Mouse (Mus musculus): ENCODE measurements around the gene Hrh1. TPM values are rescaled to one million over a fixed set of nuclear protein-coding genes. Genes with fewer than 3 reads are reported as not detected.

The Hrh1 gene
- total and polyA plus RNA-seq, 3 experiments = not detected

DNA sequence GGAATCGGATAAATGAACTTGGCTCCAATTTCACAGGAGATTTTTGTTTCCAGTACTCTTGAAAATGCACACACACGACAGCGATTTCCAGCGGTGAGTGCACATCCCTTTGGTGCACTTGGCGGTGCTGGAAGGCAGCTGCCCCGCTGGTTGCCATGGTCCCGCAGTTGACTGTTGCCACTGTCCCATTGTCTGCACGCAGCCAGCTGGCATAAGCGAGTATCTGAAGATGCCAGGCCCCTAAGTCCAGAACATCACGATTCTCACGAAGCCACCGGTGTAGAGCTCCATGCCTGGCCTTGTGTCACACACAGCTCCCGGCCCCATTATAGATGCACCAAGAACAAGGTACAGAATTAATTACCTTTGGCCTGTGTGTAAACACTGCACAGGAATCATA lies 29.9 kb downstream of the Hrh1 start:
- Histone ChIP-seq H3K79me2 (replicated peaks; ENCODE audit: control insufficient read depth, extremely low read depth, insufficient read depth, poor library complexity, severe bottlenecking) (no peaks in the 10 kb centered on the region), H3K4me1 (ENCODE audit: control insufficient read depth in 1 of 2, insufficient read depth in 2 of 2) (no peaks in the 10 kb centered on the region), H3K27me3 (replicated peaks) (peaks cover 90% of the 10 kb centered on the region), H3K27ac (ENCODE audit: insufficient read depth, low read depth) (no peak overlapping the region), H3K36me3 (replicated peaks in 1 of 2; ENCODE audit: control insufficient read depth in 1 of 2, insufficient read depth in 1 of 2, low read length in 1 of 2) (no peaks in the 10 kb centered on the region), H3K4me3 (replicated peaks in 1 of 3; ENCODE audit: low read depth in 2 of 3, low read length in 2 of 3, poor library complexity in 1 of 3) (no peak overlapping the region), H3K4me2 (ENCODE audit: insufficient read depth, low read depth, poor library complexity, severe bottlenecking) (no peak overlapping the region), H3K9ac (ENCODE audit: insufficient read depth, low read depth) (no peak overlapping the region), H3K9me3 (replicated peaks; ENCODE audit: low read length) (no peaks in the 10 kb centered on the region)
- DNase-seq (ENCODE audit: extremely low read depth) = no peak
- dilution Hi-C loops (cut with MboI; ENCODE audit: extremely low pct_ligation_motif_present, extremely low pct_unique_long_range_greater_than_20kb, low sequenced_read_pairs) = no loop called here
- no peak for TF ChIP-seq TBP (conservative IDR thresholded peaks at IDR 0.05; ENCODE audit: low read depth, low read length)
- TF ChIP-seq BHLHE40 (IDR thresholded peaks at IDR 0.05; ENCODE audit: low read depth, low read length) = no peak
- TF ChIP-seq MYC (IDR thresholded peaks at IDR 0.05; ENCODE audit: low read depth, low read length) = no peak
- TF ChIP-seq POLR2AphosphoS2 (IDR thresholded peaks at IDR 0.05; ENCODE audit: low read depth, low read length) = no peak
- TF ChIP-seq JUN (IDR thresholded peaks at IDR 0.05; ENCODE audit: insufficient read depth, low read depth, low read length) = no peak
- no peak for TF ChIP-seq ZNF384 (IDR thresholded peaks at IDR 0.05; ENCODE audit: low read depth, low read length)
- no peak for TF ChIP-seq CHD1 (IDR thresholded peaks at IDR 0.05; ENCODE audit: low read depth, low read length)
- TF ChIP-seq GABPA (IDR thresholded peaks at IDR 0.05; ENCODE audit: insufficient replicate concordance, low read depth, low read length) = no peak
- no peak for TF ChIP-seq RCOR1 (conservative IDR thresholded peaks at IDR 0.05; ENCODE audit: low read depth, low read length)
- TF ChIP-seq ZMIZ1 (IDR thresholded peaks at IDR 0.05; ENCODE audit: low read depth, low read length) = no peak
- TF ChIP-seq ZC3H11A (IDR thresholded peaks at IDR 0.05; ENCODE audit: low read depth, low read length) = no peak
- TF ChIP-seq SIN3A (IDR thresholded peaks at IDR 0.05; ENCODE audit: low read length) = no peak
- TF ChIP-seq SMC3 (IDR thresholded peaks at IDR 0.05; ENCODE audit: low read depth, low read length) = no peak
- no peak for TF ChIP-seq CTCF (conservative IDR thresholded peaks at IDR 0.05 in 1 of 2, IDR thresholded peaks at IDR 0.05 in 1 of 2; ENCODE audit: low read depth in 2 of 2, low read length in 2 of 2)
- no peak for TF ChIP-seq NRF1 (IDR thresholded peaks at IDR 0.05; ENCODE audit: low read depth, low read length)
- TF ChIP-seq IRF4 (IDR thresholded peaks at IDR 0.05; ENCODE audit: low read depth, low read length) = no peak
- no peak for TF ChIP-seq ETS1 (conservative IDR thresholded peaks at IDR 0.05; ENCODE audit: low read depth, low read length)
- no peak for TF ChIP-seq ZKSCAN1 (IDR thresholded peaks at IDR 0.05; ENCODE audit: borderline replicate concordance, low read depth, low read length)
- in situ Hi-C loops (cut with MboI; ENCODE audit: low pct_ligation_motif_present, low pct_unique_long_range_greater_than_20kb, low sequenced_read_pairs) = no loop called here

GRCm38 (mm10) chr6:114428831-114429230 lies 31.1 kb downstream of the Hrh1 start:
- dilution Hi-C loops (cut with MboI; ENCODE audit: extremely low pct_ligation_motif_present, extremely low pct_unique_long_range_greater_than_20kb, low sequenced_read_pairs) (no loop called here), in situ Hi-C loops (cut with MboI; ENCODE audit: low pct_ligation_motif_present, low pct_unique_long_range_greater_than_20kb, low sequenced_read_pairs) (no loop called here)
- no peaks in the 10 kb centered on the region for H3K9me3 ChIP-seq (replicated peaks; ENCODE audit: low read length)
- no peak overlapping the region for H3K9ac ChIP-seq (ENCODE audit: insufficient read depth, low read depth)
- no peaks in the 10 kb centered on the region for H3K79me2 ChIP-seq (replicated peaks; ENCODE audit: control insufficient read depth, extremely low read depth, insufficient read depth, poor library complexity, severe bottlenecking)
- DNase-seq (ENCODE audit: extremely low read depth) = no peak
- H3K4me3 ChIP-seq (replicated peaks in 1 of 3; ENCODE audit: low read depth in 2 of 3, low read length in 2 of 3, poor library complexity in 1 of 3) = no peak overlapping the region
- H3K36me3 ChIP-seq (replicated peaks in 1 of 2; ENCODE audit: control insufficient read depth in 1 of 2, insufficient read depth in 1 of 2, low read length in 1 of 2) = no peaks in the 10 kb centered on the region
- no peak overlapping the region for H3K4me2 ChIP-seq (ENCODE audit: insufficient read depth, low read depth, poor library complexity, severe bottlenecking)
- H3K27me3 ChIP-seq (replicated peaks) = peaks cover 90% of the 10 kb centered on the region
- no peaks in the 10 kb centered on the region for H3K4me1 ChIP-seq (ENCODE audit: control insufficient read depth in 1 of 2, insufficient read depth in 2 of 2)
- TF ChIP-seq MAZ (IDR thresholded peaks at IDR 0.05; ENCODE audit: low read depth, low read length) = no peak
- no peak for TF ChIP-seq POLR2A (IDR thresholded peaks at IDR 0.05; ENCODE audit: low read depth, low read length)
- no peak for TF ChIP-seq JUN (IDR thresholded peaks at IDR 0.05; ENCODE audit: insufficient read depth, low read depth, low read length)
- TF ChIP-seq RAD21 (IDR thresholded peaks at IDR 0.05; ENCODE audit: low read depth, low read length) = no peak
- TF ChIP-seq SIN3A (IDR thresholded peaks at IDR 0.05; ENCODE audit: low read length) = no peak
- TF ChIP-seq MEF2A (IDR thresholded peaks at IDR 0.05; ENCODE audit: borderline replicate concordance, low read depth, low read length) = no peak
- no peak for TF ChIP-seq ZNF384 (IDR thresholded peaks at IDR 0.05; ENCODE audit: low read depth, low read length)
- no peak for TF ChIP-seq NELFE (IDR thresholded peaks at IDR 0.05; ENCODE audit: low read depth, low read length)
- TF ChIP-seq ZKSCAN1 (IDR thresholded peaks at IDR 0.05; ENCODE audit: borderline replicate concordance, low read depth, low read length) = no peak
- no peak for TF ChIP-seq KAT2A (IDR thresholded peaks at IDR 0.05; ENCODE audit: insufficient replicate concordance, low read length)
- no peak for TF ChIP-seq BHLHE40 (IDR thresholded peaks at IDR 0.05; ENCODE audit: low read depth, low read length)
- TF ChIP-seq MYC (IDR thresholded peaks at IDR 0.05; ENCODE audit: low read depth, low read length) = no peak
- no peak for TF ChIP-seq MXI1 (IDR thresholded peaks at IDR 0.05; ENCODE audit: low read depth, low read length)
- no peak overlapping the region for H3K27ac ChIP-seq (ENCODE audit: insufficient read depth, low read depth)
